Mouse (Mus musculus) lung, postnatal 4 days (tissue): ENCODE data around the gene Ppif.

Experiments
- DNase-seq, 2 experiments: peaks; one replicate each; pipeline ENCODE4 v3.0.0; 2021

The Ppif gene

GRCm38 (mm10) chr14:25696356-25696755 lies 2.4 kb downstream of the Ppif start:
- DNase-seq: no peak

GRCm38 (mm10) chr14:25701986-25702385 lies 8.0 kb downstream of the Ppif start:
- DNase-seq: peak in 1 of 2 experiments; percentile 38

DNA sequence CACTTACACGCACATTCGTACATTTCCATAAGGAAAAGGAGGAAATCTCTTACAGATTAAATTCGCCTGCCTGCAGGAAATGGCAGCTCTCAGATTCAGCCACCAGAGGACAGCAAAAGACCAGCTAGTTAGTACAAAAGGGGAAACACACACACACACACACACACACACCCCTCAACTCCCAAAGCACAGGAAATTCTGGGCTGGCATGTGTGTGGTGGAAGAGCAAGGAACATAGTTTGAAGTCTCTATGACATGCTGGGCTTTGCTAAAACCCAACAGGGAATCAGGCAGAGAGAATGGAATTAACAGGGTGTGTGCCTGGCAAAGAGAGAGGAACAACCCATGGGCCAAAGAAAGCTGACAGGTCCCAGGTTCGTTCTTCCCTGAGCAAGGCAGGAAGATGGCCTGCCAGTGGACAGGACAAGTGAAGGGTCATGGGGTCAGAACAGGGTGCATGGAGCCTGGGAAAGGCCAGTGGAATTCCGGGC lies 13.8 kb downstream of the Ppif start:
- peak; percentile 68 to 80 for DNase-seq

DNA sequence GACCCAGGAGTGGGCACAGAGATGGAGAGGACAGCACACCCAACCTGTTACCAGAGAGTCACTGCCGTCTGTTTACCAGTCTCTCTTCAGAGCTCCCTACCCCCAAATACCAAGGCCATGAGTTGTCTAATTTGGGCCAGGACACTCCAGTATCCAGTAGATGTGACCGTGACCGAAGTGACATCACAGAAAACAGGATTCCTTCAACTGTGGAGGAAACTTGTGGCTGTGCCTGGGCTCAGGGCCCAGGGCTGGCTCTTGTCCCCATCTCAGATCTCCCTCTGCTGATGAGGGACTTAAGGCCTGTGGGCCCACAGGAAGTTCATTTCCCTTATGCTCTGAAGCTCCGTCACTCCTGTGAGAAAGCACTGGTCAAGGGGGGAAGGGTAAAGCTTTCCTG lies 14.5 kb downstream of the Ppif start:
- peak; percentile 69 to 86 for DNase-seq

DNA sequence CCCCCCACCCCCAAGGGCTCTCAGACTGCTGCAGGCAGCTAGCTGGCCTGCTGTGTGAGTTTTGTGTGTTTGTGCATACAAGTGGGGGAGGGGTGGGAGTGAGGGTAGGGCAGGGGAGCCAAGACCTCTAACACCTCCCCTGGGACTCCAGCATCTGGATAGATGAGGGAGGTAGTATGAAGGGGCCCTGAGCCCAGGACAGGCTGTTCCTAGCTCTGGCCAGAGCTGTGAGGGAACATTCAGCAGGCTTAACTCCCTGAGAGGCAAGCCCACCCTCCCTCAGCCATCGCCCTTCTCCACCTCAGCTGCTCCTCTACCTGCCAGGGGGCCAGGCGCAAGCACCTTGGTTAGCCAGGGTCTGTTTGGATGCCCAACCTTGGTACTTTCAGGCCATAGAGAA lies 15.0 kb downstream of the Ppif start:
- peak in 1 of 2 experiments; percentile 18 for DNase-seq

DNA sequence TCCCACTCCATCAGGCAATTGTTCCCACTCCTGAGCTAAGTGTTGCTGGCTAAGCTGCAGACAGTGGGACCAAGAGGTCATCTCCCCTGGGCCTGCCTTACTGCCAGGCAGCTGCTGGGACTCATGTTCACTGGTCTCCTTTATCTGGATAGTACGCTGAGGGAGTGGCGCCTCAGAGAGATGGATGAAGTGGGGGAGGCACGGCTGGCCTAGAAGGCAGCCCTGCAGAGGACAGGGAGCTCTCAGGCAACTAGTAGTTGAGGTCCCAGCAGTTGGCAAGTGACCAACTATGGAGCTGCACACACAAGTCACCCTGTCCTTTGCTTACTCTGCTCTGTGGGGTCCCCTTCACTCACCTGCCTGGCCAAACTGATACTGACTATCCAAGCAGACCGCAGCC lies 16.1 kb downstream of the Ppif start:
- peak; percentile 39 to 73 for DNase-seq

DNA sequence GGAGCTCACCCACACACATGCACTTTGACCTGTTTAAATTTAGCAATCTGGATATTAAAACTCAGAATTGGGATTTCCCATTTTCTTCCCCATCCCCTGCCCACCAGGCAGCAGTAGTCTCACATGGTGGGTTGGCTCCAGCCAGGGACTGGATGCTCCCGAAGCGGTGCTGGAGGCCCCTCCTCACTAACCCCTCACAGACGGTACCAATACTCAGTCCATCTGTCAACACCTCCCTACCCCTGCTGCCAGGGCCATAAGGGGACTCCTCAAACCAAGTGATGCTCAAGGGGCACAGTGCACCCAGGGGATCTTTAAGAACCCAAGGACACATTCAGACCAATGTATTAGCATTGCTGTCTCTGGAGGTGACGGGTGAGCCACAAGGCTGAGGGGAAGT lies 16.7 kb downstream of the Ppif start:
- DNase-seq: peak in 1 of 2 experiments; percentile 22

DNA sequence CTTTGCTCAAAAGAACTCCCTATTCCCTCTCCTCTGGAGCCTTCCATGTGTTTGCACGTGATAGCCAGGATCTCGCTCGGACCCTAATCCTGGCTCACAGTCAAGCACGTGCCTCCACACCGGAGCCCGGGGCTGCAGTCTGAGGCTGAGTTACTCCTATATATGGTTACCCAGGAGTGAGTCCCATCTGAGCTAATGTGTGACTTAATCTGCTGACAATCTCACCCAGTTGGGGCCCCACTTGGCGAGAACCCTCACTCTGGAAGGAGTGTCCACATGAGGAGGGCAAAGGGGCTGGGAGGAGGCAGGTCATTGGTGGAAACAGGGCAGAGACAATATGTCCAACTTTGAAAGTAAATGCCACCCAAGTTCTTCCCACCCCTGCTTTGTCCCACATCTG lies 17.2 kb downstream of the Ppif start:
- peak in 1 of 2 experiments; percentile 38 for DNase-seq

- peak in 1 of 2 experiments; percentile 21 for DNase-seq
Observed at GRCm38 (mm10) chr14:25711602-25712001, 17.6 kb downstream of the Ppif start.

DNA sequence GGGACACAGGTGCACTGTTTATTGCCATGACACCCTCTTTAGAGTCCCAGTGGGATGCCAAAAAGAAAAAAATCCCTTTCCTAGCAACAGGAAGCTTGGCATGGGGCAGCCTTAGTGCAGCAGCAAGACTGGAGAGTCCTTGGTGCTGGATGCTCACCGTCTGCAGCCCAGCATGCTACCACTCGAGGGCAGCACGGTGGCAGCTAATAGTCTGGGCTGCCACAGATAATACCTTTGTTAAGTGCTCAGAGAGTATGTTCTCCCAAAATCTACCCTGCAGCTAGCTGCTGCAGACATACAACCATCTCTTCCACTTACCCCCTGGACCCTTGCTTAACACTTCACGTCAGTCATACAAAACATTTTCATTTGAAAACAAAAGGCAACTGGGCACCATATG lies 19.5 kb downstream of the Ppif start:
- DNase-seq: peak; percentile 26 to 33

GRCm38 (mm10) chr14:25716528-25716927 lies 22.6 kb downstream of the Ppif start:
- no peak for DNase-seq

DNA sequence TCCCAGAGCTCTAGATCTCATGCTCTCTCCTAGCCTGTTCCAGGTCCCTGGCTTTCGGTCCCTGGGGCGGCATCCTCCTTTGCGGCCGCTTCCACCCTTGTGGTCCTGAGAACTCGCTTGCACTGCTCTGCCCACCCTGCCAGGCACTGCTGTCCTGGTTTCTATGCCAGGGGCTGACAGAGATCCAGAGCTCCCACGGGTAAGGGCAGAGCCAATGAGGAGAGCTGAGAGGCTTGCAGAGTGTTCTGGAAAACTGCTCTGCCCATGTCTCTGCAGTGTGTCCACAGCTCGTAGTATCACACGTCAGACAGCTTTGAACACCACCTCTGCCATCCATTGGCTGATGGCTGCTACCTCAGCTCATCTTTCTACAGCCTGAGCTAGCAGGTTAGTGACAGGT lies 23.8 kb downstream of the Ppif start:
- no peak for DNase-seq

- DNase-seq: peak; percentile 54 to 81
Observed at GRCm38 (mm10) chr14:25718471-25718870, 24.5 kb downstream of the Ppif start.

DNA sequence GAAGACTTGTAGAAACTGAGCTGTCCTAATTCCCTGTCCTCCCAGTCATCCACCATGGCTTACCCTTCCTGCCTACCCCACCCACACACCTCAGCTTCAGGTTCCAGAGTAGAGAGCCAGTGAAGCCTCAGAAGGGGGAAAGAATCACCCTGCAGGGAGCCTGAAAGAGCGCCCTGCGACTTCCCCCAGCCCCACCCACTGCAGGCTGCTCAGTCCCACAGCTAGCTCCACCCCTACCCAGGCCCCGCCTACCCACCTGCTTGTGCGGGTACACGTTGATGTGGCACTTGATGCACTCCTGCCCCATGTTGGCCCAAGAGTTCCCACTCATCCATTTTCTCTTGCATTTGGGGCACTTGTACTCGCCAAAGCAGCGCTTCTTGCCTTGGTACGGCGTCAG lies 25.4 kb downstream of the Ppif start:
- peak; percentile 43 to 58 for DNase-seq

GRCm38 (mm10) chr14:25720962-25721707 lies 27.2 kb downstream of the Ppif start:
- DNase-seq: no peak

DNA sequence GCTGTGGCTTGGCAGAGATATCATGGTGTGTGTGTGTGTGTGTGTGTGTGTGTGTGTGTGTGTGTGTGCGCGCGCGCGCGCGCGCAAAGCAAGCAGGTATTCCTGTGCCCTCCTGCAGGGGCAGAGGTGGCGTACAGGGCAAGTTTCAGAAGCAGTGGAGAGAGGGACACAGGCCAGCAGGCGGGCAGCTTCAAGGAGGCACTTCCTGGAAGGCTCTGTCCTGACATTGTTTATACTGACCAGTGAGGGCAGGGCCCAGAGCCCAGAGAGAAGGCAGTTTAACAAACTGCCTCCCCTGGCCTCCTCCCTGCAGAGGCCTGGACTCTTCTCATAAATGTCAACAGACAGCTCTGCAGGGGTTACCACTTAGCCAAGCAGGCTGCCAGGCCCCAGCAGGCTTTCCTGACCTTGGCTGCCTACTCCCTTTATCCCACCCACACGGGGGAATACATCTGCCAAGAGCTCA lies 31.1 kb downstream of the Ppif start:
- peak; percentile 70 to 87 for DNase-seq

DNA sequence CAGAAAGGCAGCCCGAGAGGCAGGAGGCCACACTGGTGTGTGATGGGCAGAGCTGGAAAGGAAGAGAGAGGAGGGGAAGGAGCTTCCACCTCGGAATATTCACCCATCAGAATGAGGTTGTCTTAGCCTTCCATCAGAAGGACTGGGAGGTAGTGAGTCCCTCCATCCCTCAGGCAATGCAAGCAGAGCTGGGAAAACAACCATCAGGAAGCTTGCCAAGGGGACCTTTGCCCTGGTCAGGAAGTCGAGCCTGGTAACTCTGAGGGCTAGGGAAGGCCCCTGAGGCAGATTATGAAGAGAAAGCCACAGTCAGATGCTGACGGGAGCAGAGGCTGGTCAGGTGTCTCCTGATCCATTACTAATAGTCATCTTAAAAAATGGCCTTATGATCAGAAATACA lies 31.7 kb downstream of the Ppif start:
- peak; percentile 29 to 36 for DNase-seq

DNA sequence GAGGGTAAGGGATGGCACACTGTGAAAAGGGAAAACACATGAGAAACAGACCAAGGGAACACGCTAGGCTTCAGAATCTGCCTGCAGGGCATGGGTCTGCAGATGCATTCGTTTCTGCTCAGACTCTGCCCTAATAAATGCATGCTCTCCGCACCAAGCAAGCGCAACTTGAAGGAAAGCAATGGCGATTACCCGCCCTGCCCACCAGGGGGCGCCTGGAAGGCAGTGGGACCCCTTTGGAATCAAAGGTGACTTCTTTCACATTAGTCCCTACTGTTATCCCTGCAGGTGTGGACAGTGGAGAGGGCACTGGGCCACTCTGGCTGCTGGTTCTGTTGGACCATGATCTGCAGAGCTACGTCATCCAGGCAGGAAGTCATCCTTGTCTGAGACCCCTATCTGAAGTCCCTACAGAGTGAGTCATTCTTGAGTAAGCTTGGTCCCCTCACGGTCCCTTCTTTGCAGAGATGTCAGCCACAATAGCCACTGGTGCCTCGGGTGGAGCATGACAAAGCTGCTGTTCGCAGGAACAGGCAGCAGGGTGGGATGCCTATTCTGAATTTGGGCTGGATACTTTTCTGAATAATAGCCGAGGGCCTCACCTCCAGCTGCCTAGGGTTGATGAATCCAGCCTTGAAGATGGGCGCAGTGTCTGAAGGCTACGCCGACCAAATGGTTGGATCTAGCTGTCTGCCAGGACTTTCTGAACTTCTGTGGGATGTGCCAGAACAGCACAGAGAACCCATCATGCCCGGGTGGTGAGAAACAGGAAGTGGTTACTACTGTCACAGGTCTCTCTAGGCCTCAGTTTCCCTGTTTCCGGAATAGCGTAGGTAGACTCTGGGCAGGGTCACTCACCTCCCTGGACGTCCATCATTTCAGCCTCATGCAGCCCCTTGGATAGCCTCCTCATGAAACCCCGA lies 32.5 kb downstream of the Ppif start:
- DNase-seq: peak; percentile 59 to 69

GRCm38 (mm10) chr14:25727149-25727510 lies 33.2 kb downstream of the Ppif start:
- no peak for DNase-seq

GRCm38 (mm10) chr14:25734736-25735716 lies 41.1 kb downstream of the Ppif start:
- peak; percentile 56 to 74 for DNase-seq

DNA sequence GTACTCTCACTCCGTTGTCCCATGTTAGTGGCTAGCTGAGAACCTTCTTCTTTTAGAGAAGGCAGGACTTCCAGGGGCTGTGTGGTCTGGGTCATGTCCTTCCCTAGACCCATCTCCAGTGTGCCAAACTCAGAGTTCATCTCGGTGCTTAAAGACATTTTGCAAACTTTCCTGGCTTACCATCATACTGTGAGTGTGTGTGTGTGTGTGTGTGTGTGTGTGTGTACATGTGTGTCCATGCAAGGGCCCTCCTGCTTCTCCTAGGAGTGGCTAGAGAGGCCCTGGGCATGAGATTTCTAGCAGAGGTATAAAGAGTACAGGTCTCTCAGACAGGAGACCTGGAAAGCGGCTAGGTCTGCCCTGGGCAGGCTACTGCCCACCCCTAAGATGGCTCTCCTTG lies 42.2 kb downstream of the Ppif start:
- DNase-seq: no peak

DNA sequence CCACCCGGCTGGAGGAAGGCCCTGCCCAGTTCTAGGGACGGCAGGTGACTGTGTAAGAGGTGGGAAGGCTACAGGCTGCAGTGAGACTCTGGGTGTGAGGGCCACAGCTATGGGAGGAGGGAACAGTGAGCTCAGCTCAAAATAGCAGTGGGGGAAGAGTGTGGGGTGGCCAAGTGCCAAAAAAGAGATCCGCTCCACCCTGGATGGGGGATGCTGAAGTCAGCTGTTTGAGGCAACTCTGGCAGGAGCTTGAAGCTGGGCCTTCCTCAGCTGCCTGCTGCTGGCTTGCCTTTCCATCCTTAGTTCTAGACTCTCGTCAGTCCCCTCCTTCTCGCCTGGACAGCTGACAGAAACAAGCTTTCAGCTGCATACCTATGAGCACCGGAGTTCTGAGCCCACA lies 42.6 kb downstream of the Ppif start:
- peak; percentile 77 to 89 for DNase-seq
